Mouse (Mus musculus) MEL (cell line): ENCODE measurements around the gene Wnk3. TPM values are rescaled to one million over a fixed set of nuclear protein-coding genes. Genes with fewer than 3 reads are reported as not detected.

ENCODE experiments used
- polyA plus RNA-seq, 2 experiments: library from polyadenylated mRNA; stranded (reverse) in 1 of 2; unstranded in 1 of 2; fragments of >175 nt in 1 of 2; fragments of >200 nt in 1 of 2; gene quantifications; 2 replicates each; pipeline versions ENCODE4 v1.2.1 to v1.2.4; 2012; ENCODE audit warnings: low replicate concordance in 2 of 2, low read depth in 1 of 2; ENCODE audit not compliant: insufficient read length in 2 of 2, insufficient read depth in 1 of 2, missing spikeins in 1 of 2
- total RNA-seq: library from RNA; depleted of rRNA; stranded (reverse); fragments of 300-350 nt; gene quantifications from 2 replicates; pipeline ENCODE4 v1.2.3, GENCODE M21; 2012; rRNA removed

The Wnk3 gene
- total and polyA plus RNA-seq, 3 experiments: 0.01 TPM; not detected in 2

Other genes starting within 250 kb of the Wnk3 start
- 61.0 and 61.9 TPM in 2 replicates for gene Gnl3l, start 180.8 kb upstream of the Wnk3 start, total RNA-seq
- 10 to 100 TPM; 44.3 to 49.6 TPM for gene Gnl3l, start 180.8 kb upstream of the Wnk3 start, polyA plus RNA-seq
- gene Fgd1, start 151.9 kb upstream of the Wnk3 start, total RNA-seq: 0.16 and 0.31 TPM in 2 replicates
- gene Fgd1, start 151.9 kb upstream of the Wnk3 start, polyA plus RNA-seq: under 1 TPM in 1 of 2 experiments, not detected in 1; 0.06 TPM
- 56.2 and 61.9 TPM in 2 replicates for gene Tsr2, start 101.5 kb upstream of the Wnk3 start, total RNA-seq
- 100 to 1,000 TPM; 106 to 143 TPM for gene Tsr2, start 101.5 kb upstream of the Wnk3 start, polyA plus RNA-seq
- 7.6 TPM in 2 replicates for gene Fam120c, start 146.1 kb downstream of the Wnk3 start, total RNA-seq
- 10 to 100 TPM; 12.5 to 35.3 TPM for gene Fam120c, start 146.1 kb downstream of the Wnk3 start, polyA plus RNA-seq